Mouse (Mus musculus) CD4-positive, CD25-positive, alpha-beta regulatory T cell, adult 4 months (primary cell): ENCODE results near the gene Cradd. TPM values are rescaled to one million over a fixed set of nuclear protein-coding genes. Genes with fewer than 3 reads are reported as not detected.
A peak's percentile ranks its signal among the peaks of the same experiment; 100 is the strongest.

Source experiments
- ATAC-seq: one replicate; pipeline ENCODE4 v1.8.0; 2017
- polyA plus RNA-seq, 2 experiments: library from polyadenylated mRNA; unstranded; fragments of 100-300 nt; shearing (Covaris generic); gene quantifications; one replicate each; pipeline ENCODE4 v1.2.1; 2017

The Cradd gene
- polyA plus RNA-seq, 2 experiments from 2014 or later: 31.3 to 31.6 TPM

DNA sequence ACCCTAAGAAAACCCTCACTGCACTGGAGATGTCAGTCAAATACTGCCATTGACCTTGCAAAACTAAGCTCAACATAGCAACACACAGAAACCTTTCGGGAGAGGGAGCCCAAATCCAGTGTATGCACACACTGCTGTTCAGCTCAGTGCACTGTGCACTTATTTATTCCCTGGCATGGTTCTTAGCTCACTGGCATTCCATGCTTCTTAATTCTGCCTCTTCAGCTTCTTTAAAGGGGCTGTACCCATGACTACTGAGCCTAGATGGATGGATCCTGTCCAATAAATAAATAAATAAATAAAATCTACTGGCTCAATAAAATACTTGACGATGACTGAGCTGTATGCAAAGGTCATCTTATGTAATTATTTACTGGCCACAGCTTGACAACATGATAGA is 85.3 kb downstream of the Cradd start:
- ATAC-seq: no peak

DNA sequence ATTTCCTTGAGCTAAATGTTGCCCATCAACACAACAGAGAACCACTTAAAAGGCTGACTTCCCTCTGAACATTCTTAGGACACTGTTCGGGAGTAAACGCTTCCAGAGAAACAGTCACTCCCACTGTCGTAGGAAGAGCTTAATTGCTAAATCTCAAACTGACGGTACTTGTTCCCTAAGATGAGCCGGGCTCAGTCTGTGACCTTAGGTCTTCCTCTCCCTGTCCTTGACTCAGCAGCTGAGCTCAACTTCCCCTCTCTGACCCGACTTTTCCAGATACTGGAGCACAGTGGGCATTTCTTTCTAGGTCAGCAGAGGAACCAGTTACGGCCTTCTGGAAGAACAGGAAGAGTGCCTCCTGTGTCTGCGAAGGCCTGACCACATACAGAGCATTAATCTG is 87.7 kb downstream of the Cradd start:
- no peak for ATAC-seq

DNA sequence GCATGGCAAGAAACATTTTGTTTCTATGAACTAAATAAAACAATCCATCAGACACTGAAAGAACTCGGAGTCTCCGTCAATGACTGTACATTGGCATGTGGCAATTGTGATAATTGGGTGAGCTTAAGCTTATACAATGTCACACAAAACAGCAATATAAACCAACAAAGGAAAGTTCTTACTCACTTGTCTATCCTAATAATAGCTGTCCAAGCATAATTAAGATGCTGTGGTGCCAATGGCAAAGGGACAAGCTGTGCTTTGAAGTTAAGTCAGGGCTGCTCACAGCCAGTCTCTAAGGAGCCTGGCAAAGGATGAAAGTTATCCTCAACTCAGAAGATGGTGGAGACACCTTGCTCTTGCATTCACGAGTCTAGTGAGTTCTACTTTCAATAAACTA is 89.3 kb downstream of the Cradd start:
- ATAC-seq: no peak

DNA sequence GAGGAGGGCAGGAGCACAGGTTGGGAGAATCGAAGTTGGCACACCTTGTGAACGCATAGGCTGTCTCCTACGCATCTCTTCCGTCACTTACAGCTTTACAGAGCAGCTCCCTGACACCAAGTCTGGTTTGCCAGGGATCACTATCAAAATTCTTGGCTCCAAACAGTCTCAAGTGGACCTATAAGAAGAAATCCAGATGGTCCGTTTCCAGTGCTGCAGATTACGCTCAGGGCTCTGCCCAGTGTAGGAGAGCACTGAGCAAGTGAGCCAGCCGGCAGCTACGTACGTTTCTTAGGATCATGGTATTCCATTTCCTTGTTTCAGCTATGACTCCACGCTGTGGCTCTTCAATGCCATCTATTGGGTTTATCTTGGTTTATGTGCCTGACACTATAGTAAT is 90.9 kb downstream of the Cradd start:
- no peak for ATAC-seq

DNA sequence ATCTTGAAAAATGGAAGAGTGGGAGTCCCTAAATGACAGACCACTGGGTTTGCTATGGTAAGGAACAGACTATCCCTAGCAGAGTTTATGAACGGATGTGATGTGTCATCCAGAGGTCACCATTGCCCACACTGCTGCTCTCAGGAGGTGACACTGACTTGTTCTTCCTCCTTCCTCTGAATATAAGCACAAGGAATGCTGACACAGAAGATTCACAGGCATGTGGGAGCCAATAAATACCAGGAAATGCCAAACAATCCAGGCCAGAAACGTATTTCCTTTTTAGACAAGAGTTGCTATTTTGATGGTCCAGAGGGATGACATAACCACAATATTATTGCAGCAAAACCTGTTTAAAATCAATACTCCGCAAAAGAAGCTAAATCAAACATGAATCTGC is 91.4 kb downstream of the Cradd start:
- ATAC-seq: no peak

DNA sequence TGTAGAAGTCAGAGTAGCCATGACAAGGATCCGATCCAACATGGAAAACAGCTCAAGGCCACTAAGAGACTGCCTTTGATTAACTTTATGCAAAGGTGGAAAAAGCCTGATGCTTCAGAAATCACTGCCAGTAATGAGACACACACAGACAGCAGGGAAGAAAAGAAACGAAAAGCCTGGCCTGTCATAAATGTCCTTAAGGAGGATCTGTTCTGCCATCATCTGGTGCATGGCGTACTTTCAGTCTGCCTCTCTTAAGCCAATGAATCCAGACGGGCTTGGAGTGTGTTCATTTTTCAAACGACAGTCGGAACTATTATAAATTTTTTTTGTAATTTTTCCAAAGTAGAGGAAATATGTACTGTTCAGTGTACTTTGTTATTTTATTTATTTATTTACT is 95.7 kb downstream of the Cradd start:
- no peak for ATAC-seq

DNA sequence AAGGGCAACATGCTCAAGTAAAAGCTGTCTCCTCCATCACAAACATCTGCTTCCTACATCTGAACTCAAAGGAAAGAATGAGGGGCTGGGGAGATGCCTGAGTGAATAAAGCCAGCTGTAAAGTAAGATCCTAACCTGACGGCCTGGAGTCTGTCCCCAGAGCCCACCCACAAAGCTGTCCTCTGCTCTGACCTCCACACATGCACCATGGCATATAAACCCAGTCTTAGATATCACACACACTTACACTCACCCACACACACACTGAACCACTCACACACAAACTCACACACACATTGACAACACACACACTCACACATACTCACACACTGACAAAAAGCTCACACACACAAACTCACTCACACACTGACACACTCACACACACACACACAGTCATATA is 96.3 kb downstream of the Cradd start:
- no peak for ATAC-seq

DNA sequence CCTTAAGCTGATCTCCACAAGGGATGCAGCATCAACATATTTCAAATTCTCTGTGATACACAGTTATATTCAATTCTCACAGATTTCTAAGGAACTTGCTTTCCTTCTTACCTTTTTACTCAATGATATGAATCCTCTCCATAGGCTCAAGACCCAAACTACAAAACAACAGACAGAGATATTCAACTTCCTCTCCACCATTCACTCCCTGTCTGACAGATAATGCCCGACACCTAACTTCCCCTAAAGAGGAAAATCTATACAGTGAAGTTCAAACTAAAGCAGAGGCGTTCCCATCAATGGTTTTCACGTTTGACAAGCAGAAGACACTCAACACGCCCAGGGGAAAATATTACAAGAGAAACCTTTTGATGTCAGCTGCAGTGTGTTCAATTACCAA is 97.2 kb downstream of the Cradd start:
- peak; percentile 36 for ATAC-seq

DNA sequence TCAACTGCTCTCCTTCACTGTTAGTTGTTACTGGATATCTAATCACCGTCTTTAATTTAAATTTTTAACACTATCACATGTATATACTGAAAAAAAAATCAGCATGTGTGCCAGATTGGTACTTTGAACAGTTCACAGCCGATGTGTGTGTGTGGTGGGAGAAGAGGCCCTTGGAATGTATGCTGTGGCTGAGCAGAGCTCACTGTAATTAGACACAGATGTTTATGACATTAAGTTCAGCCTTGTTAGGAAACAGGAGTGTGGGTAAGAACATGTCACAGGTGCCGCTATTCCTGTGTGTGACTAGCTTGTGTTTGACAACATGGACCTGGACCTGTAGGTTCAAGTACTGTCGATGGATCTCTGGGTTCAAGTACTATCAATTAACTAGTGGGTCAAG is 98.9 kb downstream of the Cradd start:
- no peak for ATAC-seq

DNA sequence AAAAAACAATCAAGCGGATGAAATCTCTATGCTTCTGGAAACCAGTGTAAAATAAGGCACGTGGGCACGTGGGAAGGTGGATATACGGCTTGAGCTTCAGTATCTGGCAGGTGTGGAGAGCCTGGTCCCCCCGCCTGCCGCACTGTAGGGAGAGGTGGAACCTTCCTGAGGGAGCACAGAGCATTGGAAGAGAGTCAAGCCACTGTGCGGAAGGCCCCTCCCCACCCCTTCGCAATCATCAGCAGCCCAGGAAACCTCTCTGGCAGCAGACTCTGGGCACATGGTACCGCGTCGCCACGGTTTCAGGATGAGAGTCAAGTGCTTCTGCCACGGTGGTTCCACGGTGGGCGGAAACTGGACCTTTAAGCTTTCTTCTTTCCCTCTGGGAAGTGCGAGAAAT is 100.7 kb downstream of the Cradd start:
- no peak for ATAC-seq

DNA sequence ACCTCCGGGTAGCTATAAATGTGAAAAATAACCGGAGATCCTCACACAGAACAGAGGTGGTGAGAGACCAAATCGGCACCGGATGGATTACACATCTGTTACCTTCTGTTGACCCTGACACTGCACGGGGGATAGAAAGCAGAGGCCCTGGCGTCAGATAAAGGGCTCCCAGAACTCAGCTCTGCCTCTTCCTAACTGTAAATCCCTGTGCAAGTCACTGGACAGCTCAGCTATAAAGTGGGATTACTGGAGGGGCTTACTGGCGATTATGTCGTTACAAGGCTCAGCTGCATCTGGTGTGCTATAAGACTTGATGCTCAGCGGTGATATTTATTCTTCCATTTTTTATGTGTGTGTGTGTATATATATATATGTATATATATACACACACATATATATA is 102.0 kb downstream of the Cradd start:
- ATAC-seq: no peak

DNA sequence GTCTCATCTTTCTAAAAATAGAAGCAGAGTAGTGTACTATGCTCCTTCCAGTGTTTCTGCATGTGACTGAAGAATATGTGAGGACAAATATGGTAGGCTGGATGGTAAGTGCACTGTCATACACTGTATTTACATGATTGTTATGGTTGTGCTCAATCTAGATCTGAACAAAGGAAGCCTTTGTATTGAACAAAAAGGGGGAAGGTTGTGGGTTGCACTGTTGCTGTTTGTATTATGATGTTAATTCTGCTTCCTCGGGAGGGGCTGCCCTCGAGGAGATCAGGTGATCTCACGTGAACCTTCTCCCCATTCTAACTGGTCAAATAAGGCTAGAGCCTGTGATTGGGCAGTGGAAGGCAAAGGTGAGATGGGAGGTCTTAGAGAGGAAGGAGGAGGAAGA is 103.4 kb downstream of the Cradd start:
- ATAC-seq: peak; percentile 23

DNA sequence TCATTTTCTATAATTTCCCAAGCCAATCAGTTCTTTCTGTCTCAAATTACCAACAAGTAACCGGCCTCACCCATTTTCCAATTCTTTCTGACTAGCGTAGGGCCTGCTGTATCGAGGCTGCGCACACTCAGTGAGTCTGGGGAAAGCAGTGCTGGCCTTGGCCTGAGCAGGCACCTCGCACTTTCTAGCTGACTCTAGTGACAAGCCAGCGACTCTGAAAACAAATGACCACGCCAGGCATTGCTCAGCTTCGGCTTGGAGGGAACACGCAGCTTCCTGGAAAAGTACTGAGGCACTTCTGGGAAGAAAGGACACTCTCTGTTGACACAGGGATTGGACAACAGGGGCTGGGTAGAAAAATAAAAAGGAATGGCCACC is 105.3 kb downstream of the Cradd start:
- no peak for ATAC-seq

DNA sequence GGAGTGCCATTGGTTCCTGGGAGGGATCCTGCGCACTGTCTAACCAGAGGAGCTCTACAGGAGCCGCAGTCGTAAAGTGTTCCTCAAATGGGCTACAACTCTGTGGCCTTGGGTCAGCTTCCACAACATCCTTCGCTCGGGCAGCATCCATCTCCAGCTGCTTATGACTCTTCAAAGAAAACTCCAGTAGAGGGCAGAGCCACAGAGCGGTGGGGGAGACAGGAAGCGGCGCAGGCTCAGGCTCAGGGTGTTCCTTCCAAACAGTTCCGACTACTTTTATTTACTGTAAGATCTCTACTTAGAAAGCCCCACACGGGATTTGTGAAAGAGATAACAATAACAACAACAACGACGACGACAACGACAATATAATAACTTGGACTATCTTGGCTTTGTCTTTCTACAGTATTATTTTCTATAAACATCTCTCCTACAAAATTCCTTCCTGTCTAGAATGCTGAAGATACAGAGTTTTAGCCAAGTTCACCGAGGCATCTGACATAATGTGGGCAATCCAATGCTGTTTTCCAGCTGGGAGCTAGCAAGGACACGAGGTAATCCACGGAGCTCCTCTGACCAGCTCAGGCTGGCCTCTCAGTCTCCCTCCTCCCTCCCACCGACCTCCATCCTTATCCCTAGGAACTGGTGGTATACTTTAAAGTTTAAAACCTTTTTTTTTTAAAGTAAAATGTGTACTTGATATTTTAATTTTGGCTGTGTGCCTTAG is 105.8 kb downstream of the Cradd start:
- peak; percentile 57 for ATAC-seq

DNA sequence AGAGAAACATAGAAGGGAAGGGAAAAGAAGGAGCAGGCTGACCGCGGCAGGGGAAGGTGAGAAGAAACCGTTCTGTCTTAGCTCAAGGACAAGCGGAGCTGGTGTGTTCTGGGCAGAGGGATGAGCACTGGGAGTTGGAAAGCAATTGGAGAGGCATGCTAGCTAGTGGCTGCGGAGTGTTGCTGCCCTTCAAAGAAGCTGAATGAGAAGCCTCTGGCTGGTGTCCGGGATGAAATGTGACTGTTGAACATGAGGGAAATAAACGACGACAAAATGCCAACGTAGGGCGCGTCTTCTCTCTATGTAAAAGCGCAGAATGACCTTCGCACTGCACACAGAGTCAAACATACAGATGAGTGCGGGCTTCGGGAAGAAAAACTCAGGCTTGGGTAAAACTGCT is 108.6 kb downstream of the Cradd start:
- ATAC-seq: no peak

DNA sequence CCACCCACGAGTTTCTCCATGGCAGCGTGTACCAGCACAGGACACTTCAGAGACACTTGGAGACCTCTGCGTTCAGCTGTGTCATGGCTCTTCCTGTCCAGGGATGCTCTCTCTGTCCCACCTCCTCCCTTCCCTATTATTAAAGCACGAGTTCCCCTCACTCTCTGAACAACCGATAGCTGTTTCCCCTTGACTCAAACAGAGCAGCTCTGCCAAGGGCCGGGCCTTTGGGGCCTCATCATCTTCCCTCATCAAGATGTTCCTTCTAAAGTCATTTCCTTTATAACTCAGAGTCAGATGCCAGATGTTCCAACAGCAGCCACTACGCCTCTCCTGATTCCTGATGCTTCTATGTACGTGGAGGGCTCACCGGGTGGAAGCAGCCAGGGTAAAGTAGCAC is 110.1 kb downstream of the Cradd start:
- peak; percentile 16 for ATAC-seq

DNA sequence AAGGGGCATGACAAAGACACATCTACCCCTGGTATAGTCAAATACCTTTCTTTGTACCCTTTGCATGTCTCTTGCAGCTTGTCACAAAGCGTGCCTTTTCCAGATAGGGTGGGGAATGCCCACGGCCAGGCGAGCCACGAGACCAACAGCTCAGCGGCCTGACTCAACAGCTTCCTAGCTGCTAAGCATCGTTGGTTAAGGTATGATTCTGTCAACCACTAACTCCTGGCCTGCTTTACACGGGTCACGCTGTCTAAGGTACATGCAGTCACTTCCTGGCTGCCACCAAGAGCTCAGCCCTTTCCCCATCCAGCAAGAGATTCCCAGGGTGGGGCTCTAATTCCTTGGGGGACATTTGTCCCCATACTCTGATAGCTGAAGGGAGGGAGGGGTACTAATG is 110.6 kb downstream of the Cradd start:
- peak; percentile 51 for ATAC-seq

DNA sequence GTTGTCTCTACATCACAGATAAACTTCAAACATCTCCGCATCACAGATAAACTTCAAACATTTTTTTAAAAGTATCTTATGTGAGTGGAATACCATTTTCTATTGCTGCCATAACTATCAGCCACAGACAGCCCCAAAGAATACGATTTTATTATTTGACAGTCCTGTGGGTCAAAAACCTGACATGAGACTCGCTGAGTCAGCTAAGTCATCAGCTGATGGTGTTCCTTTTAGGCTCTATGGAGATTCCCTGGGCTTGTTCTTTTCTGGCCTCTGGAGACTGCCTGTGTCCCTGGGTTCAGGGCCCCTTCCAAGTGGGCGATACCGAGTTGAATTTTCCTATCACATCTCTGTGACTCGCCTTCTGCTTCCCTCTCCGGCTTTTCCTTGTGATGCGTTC is 112.3 kb downstream of the Cradd start:
- ATAC-seq: no peak

DNA sequence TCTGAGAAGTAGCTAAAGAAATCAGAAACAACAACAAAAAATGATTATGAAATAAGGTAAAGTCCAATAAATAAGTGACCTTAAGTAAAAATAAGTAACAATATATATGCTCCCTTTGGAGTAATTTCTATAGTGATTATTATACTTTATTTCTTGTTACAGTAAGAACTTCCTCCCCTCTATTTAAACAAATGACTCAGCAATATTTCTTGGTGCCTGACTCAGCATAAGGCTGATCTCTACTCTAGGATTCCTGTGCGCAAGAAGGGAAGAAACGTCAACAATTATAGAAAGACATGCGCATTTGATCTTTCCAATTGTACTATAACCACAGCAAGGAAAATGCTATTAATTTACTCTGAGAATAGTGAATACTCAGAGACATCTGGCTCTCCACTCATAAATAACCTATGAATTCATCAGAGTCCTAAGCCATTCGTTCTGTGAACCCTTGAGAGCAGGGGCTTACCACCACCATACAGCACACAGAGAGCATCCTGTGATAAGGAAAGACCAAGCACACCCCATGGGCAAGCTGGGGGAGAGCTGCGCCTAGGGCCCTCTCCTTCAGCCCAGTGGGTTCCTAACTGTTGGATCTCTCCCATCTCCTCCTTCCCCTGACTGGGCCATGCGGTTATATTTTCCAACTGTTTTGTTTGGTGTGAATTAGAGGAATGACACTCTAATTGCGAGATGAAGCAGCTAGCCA is 113.1 kb downstream of the Cradd start:
- ATAC-seq: no peak

DNA sequence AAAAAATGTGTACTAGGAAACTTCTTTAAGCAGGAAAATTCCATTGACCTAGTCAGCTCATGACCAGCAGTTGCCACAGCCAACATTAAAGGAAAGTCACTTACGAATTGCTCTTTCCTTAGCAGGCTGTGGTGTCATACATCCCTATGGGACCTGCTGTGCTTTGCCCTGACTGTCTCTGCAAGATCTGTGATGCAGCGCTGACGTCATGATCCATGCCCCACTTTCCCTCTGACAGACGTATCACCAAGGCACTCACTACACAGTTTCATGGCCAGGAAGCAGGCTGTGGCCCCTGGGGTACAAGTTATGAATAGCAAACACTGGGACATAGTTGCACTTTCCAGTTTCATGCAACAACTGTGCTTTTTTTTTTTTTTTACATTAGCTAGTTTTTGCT is 113.8 kb downstream of the Cradd start:
- peak; percentile 52 for ATAC-seq

DNA sequence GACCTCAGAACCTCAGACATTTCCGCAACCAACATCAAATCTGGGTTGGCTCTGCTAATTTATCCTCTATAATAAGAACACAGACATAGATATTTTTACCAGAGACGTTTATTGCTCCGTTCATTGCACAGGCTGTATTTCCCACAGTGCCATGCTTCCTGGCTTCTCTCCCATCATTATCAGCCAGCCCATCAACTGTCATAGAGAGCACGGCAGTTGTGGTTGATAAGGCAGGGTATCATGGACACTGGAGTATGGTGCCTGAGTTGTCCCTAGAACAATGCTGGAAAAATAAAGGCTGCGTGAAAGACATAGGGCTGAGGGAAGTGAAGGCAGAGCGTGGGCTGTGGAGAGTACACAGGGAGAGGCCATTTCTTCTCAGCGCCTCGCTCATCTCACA is 116.5 kb downstream of the Cradd start:
- ATAC-seq: no peak

DNA sequence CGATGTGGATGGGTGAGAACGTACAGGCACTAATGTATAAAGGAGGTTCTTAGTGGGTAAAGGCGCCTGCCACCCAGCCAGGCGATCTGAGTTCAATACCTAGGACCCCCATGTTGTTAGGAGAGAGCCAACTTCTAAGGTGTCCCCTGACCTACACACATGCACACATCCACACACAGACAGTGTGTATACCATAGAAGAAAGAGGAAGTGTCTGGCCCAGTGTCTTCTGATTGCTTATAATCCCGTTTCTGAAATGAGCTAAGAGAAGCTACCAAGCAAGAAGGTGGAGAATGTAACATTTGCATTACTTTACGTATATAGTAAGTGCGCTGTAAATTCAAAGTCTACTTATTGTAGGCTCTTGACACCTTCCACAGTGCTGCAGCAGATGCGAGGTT is 122.4 kb downstream of the Cradd start:
- no peak for ATAC-seq

DNA sequence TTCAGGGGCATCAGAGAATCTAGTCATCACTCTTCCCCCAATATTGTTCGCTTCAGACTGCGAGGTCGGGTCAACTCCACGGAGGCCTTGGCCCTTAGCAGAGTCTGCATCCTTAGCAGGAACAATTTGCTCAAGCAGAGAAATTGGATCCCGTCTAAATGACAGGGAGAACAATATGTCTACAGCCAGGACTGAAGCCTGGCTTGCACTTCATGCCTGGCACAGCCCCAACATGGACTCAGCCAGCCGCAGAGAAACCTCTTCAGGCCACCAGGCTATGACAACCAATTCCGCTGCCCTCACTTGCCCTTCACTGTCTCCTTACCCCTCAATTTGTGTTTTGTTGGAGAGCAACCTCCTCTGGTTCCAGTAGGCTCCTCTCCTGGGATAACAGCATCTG is 123.6 kb downstream of the Cradd start:
- ATAC-seq: no peak

DNA sequence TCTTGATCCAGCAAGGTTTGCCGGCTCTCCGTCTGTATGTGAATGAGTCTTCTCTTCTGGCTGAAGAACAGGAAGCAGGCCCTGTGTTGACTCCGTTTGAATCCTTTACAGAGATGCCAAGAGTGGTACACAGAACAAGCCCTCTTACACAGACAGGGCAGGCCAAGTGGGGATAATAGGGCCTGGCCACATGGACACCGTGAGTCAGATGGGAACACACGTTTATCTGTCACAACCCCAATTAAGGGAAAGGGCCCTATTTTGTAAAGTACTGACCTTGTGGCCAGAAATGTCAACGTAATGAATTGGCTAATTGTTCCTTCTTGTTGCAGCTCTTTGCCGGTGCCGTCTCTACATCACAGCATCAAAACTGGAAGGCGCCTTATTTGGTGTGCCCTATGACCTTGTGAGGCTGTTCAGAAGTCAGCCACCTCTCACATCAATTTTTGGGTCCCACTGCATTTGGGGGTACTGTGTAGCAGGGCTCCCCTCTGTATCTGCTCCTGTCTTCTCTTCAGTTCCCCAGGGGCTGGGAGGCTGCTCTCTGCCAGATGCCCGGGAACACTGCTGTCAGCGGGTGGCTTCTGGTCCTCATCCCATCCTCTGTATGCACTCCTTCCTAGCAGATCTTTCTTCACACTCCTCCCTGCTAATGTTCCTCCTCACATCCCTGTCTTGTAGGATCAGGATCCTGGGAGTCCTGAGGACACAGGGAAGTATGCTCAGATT is 124.2 kb downstream of the Cradd start:
- no peak for ATAC-seq
